Mouse (Mus musculus): Measurements from ENCODE around the gene Fntb.
A peak's percentile ranks its signal among the peaks of the same experiment; 100 is the strongest.

Gene Fntb

DNA sequence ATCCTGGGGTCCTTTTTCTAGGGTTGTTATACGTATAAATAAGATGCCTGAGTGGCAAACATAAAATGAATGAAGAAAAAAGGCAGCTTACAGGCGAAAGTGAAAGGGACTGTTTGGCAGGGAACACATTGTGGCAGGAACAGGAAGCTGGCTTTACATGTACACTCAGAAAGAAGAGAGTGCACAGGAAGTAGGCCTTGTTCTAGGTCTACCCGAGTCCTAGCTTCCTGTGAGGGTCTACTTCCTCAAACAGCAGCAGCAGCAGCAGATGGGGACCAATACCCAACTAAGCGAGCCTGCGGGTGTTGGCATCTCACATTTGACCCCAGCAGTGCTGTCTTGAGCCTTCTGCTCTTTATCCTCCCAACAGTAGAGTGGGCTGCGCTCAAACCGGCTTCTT, 121.4 kb downstream of the Fntb start:
- no peak for DNase-seq (ENCODE audit: low spot score)

- no peak for DNase-seq (ENCODE audit: low spot score)
Measured at GRCm38 (mm10) chr12:76887941-76888340, 122.6 kb downstream of the Fntb start.

GRCm38 (mm10) chr12:76889404-76890184, 124.2 kb downstream of the Fntb start:
- no peak for DNase-seq (ENCODE audit: low spot score)

GRCm38 (mm10) chr12:76891160-76891559, 125.8 kb downstream of the Fntb start:
- no peak for DNase-seq (ENCODE audit: low spot score)

DNA sequence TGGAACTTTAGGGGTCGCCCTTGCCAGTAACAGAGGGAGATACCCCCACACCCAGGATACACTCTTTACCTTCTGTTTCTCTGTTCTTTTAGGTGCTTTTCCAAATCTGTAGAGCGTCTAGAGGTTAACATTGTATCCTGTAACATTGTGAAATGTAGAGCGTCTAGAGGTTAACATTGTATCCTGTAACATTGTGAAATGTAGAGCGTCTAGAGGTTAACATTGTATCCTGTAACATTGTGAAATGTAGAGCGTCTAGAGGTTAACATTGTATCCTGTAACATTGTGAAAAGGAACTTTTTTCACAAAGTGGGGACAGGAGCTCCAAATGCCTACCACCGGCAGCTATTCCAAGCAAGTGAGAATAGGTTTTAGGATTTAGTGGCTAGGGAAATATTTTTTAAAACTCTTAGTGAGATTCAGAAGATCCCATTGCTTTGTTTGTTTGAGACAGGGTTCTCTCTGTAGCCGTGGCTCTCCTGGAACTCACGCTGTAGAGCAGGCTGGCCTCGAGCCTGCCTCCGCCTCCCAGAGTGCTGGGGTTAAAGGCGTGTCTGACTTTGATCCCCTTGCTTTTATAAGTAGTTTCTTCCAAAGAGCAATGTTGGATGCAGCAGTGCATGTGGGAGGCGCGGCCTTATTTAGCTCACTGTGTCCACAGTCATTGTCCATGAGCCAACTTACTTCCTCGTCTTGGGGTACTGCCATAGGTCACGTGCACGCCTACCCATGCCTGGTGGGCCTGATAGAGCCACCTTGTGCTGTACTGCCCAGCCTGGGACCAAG, 127.7 kb downstream of the Fntb start:
- DNase-seq (ENCODE audit: low spot score), result no peak

DNA sequence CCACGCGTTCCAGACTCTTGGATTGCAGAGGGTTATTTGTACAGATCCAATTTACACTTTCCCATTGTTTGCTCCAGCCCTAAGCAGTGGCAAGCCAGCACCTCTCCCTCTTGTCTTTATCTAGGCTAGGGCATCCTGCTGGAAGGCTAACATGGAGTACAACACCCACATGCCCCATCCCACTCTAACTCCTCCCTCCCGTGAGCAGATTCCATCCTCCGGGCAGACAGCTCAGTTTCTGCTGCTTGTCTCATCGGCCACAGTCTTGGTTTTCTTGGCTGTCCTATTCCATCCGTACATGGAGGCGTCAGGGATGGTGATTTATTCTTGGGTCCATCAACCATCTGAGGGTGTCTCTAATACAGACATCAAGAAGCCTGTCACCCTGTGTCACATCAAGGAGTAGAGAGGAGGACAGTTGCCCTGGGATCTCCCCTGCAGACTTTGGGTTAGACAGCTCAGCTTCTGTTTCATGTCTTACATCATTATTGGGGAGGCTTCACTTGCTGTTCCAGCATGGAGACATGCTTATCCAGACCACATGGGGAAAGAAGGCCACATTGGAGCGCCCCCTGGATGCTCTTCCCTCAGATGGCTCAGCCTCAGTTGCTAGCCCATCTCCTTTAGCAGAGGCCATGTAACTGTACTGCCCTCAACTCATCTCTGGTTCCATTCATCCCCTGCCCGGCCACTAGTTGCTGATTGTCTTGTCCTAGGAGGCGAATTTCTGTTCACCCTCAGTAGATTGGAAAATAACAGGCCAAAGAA, 129.6 kb downstream of the Fntb start:
- DNase-seq (ENCODE audit: low spot score), result peak; percentile 46

- DNase-seq (ENCODE audit: low spot score), result peak; percentile 88
Measured at GRCm38 (mm10) chr12:76895777-76896176, 130.4 kb downstream of the Fntb start.

DNA sequence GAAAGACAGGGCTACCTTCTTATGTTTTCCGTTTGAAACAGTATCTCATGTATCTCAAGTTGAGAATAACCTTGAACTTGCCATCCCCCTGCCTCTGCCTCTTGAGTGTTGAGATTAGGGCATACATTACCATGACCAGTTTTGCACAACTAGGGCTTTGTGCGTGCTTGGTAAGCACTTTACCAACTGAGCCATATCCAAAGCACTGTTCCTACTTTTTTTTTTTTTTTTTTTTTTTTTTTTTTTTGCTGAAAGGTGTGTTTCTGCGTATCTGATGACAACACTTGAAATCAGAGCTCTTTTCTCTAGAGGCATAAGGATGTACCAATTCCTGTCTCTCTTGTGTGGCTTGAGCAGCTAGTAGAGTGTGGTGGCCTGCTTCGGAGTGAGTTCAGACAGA, 131.2 kb downstream of the Fntb start:
- no peak for DNase-seq (ENCODE audit: low spot score)

- no peak for DNase-seq (ENCODE audit: low spot score)
Measured at GRCm38 (mm10) chr12:76897006-76897405, 131.6 kb downstream of the Fntb start.

- DNase-seq (ENCODE audit: low spot score), result no peak
Measured at GRCm38 (mm10) chr12:76898141-76898540, 132.8 kb downstream of the Fntb start.

- DNase-seq (ENCODE audit: low spot score), result no peak
Measured at GRCm38 (mm10) chr12:76899261-76899975, 134.0 kb downstream of the Fntb start.

DNA sequence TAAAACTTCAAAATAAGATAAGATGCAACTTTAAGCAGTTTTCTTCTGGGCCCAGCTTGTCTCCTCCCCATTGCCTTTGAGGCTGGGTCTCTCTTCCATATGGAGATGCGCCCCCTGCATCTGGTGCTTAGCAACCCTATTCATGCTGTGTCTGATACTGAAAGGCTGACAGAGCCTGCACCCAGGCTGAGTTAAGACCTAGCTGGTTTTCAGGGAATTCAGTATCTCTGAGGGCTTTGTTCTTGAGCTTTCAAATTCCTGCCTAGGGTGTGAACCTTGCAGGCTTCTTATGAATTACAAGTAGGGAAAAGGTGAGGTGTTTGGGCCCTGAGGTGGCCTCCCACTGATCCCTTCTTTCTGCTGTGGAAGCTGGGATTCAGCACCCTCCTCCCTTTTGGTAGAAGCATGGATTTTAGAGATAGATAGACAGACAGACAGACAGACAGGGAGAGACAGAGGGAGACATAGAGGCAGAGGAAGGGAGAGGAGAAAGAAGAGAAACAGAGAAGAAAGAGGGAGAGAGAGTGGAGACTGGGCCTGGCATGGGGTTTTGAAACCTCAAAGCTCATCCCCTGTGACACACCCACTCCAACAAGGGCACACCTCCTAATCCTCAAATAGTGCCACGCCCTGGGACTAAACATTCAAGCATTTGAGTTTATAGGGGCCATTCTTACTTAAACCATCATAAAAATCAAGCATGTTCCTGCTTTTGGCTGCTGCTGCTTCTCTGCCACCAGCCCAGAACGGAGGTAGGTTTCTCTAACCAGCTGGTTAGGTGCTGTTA, 136.3 kb downstream of the Fntb start:
- no peak for DNase-seq (ENCODE audit: low spot score)

GRCm38 (mm10) chr12:76906278-76906677, 140.9 kb downstream of the Fntb start:
- no peak for DNase-seq (ENCODE audit: low spot score)

DNA sequence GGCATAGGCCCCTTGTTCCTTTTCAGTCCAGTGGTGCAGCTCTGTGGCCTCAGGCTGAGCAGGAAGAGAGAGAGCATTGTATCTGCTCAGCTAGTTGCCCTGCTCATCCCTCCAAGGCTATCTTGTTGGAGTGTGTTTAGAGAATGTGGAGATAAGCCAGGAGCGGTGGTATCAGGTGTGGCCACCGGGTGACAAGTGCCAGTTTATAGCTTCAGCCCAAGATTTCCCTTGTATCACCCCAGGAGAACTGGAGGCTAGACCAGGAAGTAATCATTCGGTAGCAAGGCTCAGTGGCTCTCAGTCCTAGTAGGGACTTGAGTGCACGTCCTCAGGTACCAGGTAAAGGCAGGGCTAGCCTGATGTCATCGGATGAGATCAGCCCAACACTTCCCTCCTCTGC, 143.8 kb downstream of the Fntb start:
- no peak for DNase-seq (ENCODE audit: low spot score)

GRCm38 (mm10) chr12:76910258-76910940, 145.0 kb downstream of the Fntb start:
- DNase-seq (ENCODE audit: low spot score), result no peak

- no peak for DNase-seq (ENCODE audit: low spot score)
Measured at GRCm38 (mm10) chr12:76911171-76911726, 145.9 kb downstream of the Fntb start.

- DNase-seq (ENCODE audit: low spot score), result no peak
Measured at GRCm38 (mm10) chr12:76912193-76912592, 146.8 kb downstream of the Fntb start.

DNA sequence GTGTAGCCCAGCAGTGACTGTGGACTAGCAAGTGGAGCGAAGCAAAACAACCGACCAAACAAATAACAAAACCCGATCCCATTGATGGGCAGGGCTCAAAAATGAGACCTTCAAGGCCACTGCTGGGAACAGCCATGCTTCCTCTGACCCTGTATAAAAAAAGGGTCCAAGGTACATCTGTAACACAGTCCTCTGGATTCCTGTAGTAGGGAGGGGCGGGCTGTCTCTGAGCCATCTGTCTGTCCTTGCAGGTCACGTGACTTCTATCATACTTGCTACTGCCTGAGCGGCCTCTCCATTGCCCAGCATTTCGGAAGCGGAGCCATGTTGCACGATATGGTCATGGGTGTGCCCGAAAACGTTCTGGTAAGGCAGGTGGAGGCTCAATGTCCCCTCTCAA, 150.8 kb downstream of the Fntb start:
- DNase-seq (ENCODE audit: low spot score), result no peak

- no peak for DNase-seq (ENCODE audit: low spot score)
Measured at GRCm38 (mm10) chr12:76918113-76918512, 152.7 kb downstream of the Fntb start.

DNA sequence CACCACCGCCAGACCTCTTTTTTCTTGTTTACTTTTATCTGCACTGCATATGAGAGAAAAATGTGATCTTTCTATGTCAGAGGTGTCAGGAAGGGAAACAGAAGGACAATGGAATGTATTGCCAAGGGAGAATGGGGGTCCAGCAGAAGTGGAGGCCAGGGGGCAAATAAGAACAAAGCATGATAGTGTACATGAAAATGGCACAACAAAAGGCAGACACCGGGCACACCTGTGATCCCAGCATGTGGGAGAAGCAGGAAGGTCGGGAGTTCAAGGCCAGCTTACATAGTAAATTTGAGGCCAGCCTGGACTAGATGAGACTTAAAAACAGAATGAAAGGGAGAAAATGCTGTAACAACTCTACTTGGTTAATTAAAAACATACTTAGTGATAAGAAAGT, 153.5 kb downstream of the Fntb start:
- DNase-seq (ENCODE audit: low spot score), result no peak

Data from MN1 (cell line).